Mouse (Mus musculus) limb, embryonic 14.5 days (tissue): ENCODE measurements around the gene Tbc1d23. TPM values are rescaled to one million over a fixed set of nuclear protein-coding genes. Genes with fewer than 3 reads are reported as not detected.

Experiments used
- ATAC-seq: fragments of 200-750 bp; cut with Nextera tagmentation; 2 replicates; pipeline ENCODE4 v1.8.0; 2017; ENCODE audit warnings: low read depth, moderate number of reproducible peaks, moderate TSS enrichment; ENCODE audit not compliant: low FRiP score
- DNase-seq: peaks from one replicate; pipeline ENCODE4 v3.0.0-alpha.2; 2015; ENCODE audit warnings: low spot score
- H3K27ac ChIP-seq: fragments of 300-500 bp; sonication (generic); replicated peaks from 2 replicates; pipeline ENCODE4 v1.5.1; 2014; ENCODE audit warnings: low read depth, mild to moderate bottlenecking, low read length, moderate library complexity, mixed read lengths
- H3K27me3 ChIP-seq: fragments of 300-500 bp; sonication (generic); 2 replicates; pipeline ENCODE4 v1.6.1; 2014; ENCODE audit warnings: low read length, mixed read lengths; ENCODE audit not compliant: control insufficient read depth, insufficient read depth
- H3K36me3 ChIP-seq: fragments of 300-500 bp; sonication (generic); 2 replicates; pipeline ENCODE4 v1.6.1; 2014; ENCODE audit warnings: mild to moderate bottlenecking, low read length, moderate library complexity, mixed read lengths; ENCODE audit not compliant: control insufficient read depth, insufficient read depth
- H3K4me1 ChIP-seq: fragments of 300-500 bp; sonication (generic); 2 replicates; pipeline ENCODE4 v1.6.1; 2014; ENCODE audit warnings: antibody characterized with exemption, low read length, mixed read lengths; ENCODE audit not compliant: control insufficient read depth, insufficient read depth
- H3K4me2 ChIP-seq: fragments of 300-500 bp; sonication (generic); replicated peaks from 2 replicates; pipeline ENCODE4 v1.6.1; 2014; ENCODE audit warnings: low read depth, mild to moderate bottlenecking, low read length, moderate library complexity; ENCODE audit not compliant: severe bottlenecking
- H3K4me3 ChIP-seq: fragments of 300-500 bp; sonication (generic); replicated peaks from 2 replicates; pipeline ENCODE4 v1.5.1; 2014; ENCODE audit warnings: low read length
- H3K9ac ChIP-seq: fragments of 300-500 bp; sonication (generic); 2 replicates; pipeline ENCODE4 v1.6.1; 2014; ENCODE audit warnings: mild to moderate bottlenecking, low read depth, low read length, moderate library complexity; ENCODE audit not compliant: severe bottlenecking
- H3K9me3 ChIP-seq: fragments of 300-500 bp; sonication (generic); 2 replicates; pipeline ENCODE4 v1.6.1; 2016; ENCODE audit warnings: low read length; ENCODE audit not compliant: control insufficient read depth
- POLR2A ChIP-seq: fragments of 200-500 bp; IDR thresholded peaks from 2 replicates; pipeline ENCODE4 v1.8.0; 2012; ENCODE audit warnings: inconsistent platforms, mild to moderate bottlenecking, moderate library complexity, borderline replicate concordance; ENCODE audit not compliant: insufficient read depth, insufficient read length; ENCODE audit errors: extremely low read depth
- WGBS: fragments of 180-500 bp; shearing (Covaris S2); extraction: QIAGEN DNeasy Blood & Tissue Kit; methylation state at CpG from one replicate; pipeline ENCODE4 v1.1.7; 2014; 5-methylcytosine and 5-hydroxymethylcytosine counted together
- polyA plus RNA-seq, 2 experiments: library from polyadenylated mRNA; depleted of rRNA in 1 of 2; stranded (reverse) in 1 of 2; unstranded in 1 of 2; fragments of >200 nt; fragmentation: Nextera tagmentation in 1 of 2; extraction: Ambion mirVana in 1 of 2; gene quantifications; 2 replicates each; pipeline versions ENCODE4 v1.2.1 to v1.2.3; 2012 to 2014

The Tbc1d23 gene
- polyA plus RNA-seq, 2 experiments, result 38.9 to 51.5 TPM

GRCm38 (mm10) chr16:57211037-57211436 is 20.3 kb downstream of the Tbc1d23 start:
- Histone ChIP-seq H3K4me2 (no peak overlapping the region), H3K9ac (no peak overlapping the region), H3K27ac (no peak overlapping the region), H3K4me3 (no peak overlapping the region), H3K36me3 (peaks cover 40% of the 10 kb centered on the region), H3K27me3 (no peaks in the 10 kb centered on the region), H3K9me3 (no peaks in the 10 kb centered on the region), H3K4me1 (no peaks in the 10 kb centered on the region)
- WGBS, result 93% methylated on average over 2 of the region's 2 CpGs
- ATAC-seq, result no peak
- DNase-seq, result no peak
- TF ChIP-seq POLR2A, result no peak

GRCm38 (mm10) chr16:57208342-57208741 is 23.0 kb downstream of the Tbc1d23 start:
- peaks cover 38% of the 10 kb centered on the region for H3K36me3 ChIP-seq
- WGBS, result 83% methylated on average over 2 of the region's 2 CpGs
- H3K27ac ChIP-seq, result no peak overlapping the region
- no peak overlapping the region for H3K9ac ChIP-seq
- TF ChIP-seq POLR2A, result no peak
- H3K4me2 ChIP-seq, result no peak overlapping the region
- H3K27me3 ChIP-seq, result no peaks in the 10 kb centered on the region
- ATAC-seq (no peak), DNase-seq (no peak)
- H3K9me3 ChIP-seq, result no peaks in the 10 kb centered on the region
- H3K4me3 ChIP-seq, result no peak overlapping the region
- no peaks in the 10 kb centered on the region for H3K4me1 ChIP-seq

DNA sequence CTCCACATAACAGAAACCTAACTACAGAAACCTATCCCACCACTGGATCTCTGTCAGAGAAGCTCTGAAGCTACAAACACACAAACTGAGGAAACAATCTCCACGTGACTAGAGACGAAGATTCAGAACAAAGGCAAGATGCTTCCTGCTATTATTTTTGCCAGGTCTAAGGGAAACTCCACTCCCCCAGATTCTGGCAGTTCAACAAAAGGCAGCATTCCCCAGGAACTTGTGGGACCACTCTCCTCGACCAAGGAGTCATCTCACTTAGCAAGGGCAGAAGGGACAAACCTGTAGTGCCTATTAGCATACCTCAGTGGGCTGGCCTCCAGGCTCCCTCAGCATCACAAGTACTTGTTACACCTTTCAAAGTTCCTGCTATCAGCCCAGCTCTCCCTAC is 34.0 kb downstream of the Tbc1d23 start:
- DNase-seq (no peak), ATAC-seq (no peak)
- H3K4me1 ChIP-seq, result no peaks in the 10 kb centered on the region
- 67% methylated on average over 3 of the region's 3 CpGs for WGBS
- no peak overlapping the region for H3K9ac ChIP-seq
- H3K36me3 ChIP-seq, result peaks cover 44% of the 10 kb centered on the region
- no peak for TF ChIP-seq POLR2A
- H3K4me3 ChIP-seq, result no peak overlapping the region
- H3K27me3 ChIP-seq, result no peaks in the 10 kb centered on the region
- no peak overlapping the region for H3K4me2 ChIP-seq
- no peak overlapping the region for H3K27ac ChIP-seq
- no peaks in the 10 kb centered on the region for H3K9me3 ChIP-seq

GRCm38 (mm10) chr16:57196590-57196989 is 34.7 kb downstream of the Tbc1d23 start:
- no peak for DNase-seq
- no peak overlapping the region for H3K4me2 ChIP-seq
- peaks cover 51% of the 10 kb centered on the region for H3K36me3 ChIP-seq
- no peaks in the 10 kb centered on the region for H3K27me3 ChIP-seq
- H3K27ac ChIP-seq, result no peak overlapping the region
- no peaks in the 10 kb centered on the region for H3K4me1 ChIP-seq
- ATAC-seq, result no peak
- TF ChIP-seq POLR2A, result no peak
- WGBS, result 90% methylated on average over 5 of the region's 5 CpGs
- no peak overlapping the region for H3K4me3 ChIP-seq
- H3K9me3 ChIP-seq, result no peaks in the 10 kb centered on the region
- no peak overlapping the region for H3K9ac ChIP-seq

DNA sequence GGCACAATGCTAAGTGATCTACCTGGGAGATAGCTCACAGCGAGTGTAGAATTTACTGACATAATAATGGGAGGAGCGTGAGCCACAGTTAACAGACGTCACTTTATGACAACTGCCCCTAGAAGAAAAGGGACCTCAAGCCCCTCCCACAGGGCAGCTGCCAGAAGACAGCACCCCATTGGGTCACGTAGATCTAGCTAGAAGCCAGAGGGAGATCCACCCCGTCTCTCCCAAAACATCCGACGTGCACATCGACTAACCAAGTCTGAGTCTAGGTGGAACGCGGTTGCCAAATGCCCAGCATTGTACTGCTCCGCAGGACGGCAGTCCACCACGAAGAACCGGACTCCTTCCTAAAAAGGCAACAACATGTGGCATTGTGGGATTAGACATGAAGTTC is 40.1 kb downstream of the Tbc1d23 start:
- Histone ChIP-seq H3K27me3 (no peaks in the 10 kb centered on the region), H3K9ac (no peak overlapping the region), H3K4me1 (no peaks in the 10 kb centered on the region), H3K4me3 (no peak overlapping the region), H3K4me2 (no peak overlapping the region), H3K36me3 (peaks cover 53% of the 10 kb centered on the region), H3K9me3 (no peaks in the 10 kb centered on the region), H3K27ac (no peak overlapping the region)
- 92% methylated on average over 14 of the region's 14 CpGs for WGBS
- DNase-seq (no peak), ATAC-seq (no peak)
- TF ChIP-seq POLR2A, result no peak

DNA sequence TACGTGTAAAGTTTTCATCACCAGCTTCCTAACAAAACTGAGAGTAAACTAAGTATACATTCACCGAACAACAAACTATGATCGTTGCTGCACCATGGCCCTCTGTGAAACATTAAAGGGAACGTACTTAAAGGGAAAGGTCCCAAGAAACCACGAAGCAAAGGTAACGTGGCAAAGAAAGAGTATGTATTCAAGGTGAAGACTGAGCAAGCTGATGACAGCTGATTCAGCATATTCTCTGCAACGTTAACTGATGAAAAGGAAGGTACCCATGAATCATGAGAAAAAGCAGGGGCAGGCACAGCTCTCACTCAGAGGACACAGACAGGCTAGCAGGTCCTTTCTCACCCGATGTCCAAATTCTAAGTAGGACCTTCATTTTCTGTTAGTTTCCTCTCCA is 40.9 kb downstream of the Tbc1d23 start:
- H3K4me1 ChIP-seq, result no peaks in the 10 kb centered on the region
- no peak overlapping the region for H3K4me3 ChIP-seq
- no peak for DNase-seq
- no peak for TF ChIP-seq POLR2A
- WGBS, result 90% methylated on average over 8 of the region's 8 CpGs
- no peak overlapping the region for H3K4me2 ChIP-seq
- ATAC-seq, result no peak
- no peak overlapping the region for H3K9ac ChIP-seq
- H3K27ac ChIP-seq, result no peak overlapping the region
- H3K36me3 ChIP-seq, result peaks cover 59% of the 10 kb centered on the region
- H3K9me3 ChIP-seq, result no peaks in the 10 kb centered on the region
- no peaks in the 10 kb centered on the region for H3K27me3 ChIP-seq
